Mouse (Mus musculus) kidney, adult 2 months (tissue): ENCODE measurements around the gene Atp6v0c.
"Not testable (repeated sequence)": the region's sequence is repeated elsewhere in the genome, so short reads cannot be mapped to it uniquely, and the experiment has no call there.

Experiments
- CTCF ChIP-seq: fragments of 200-500 bp; conservative IDR thresholded peaks from 2 replicates; pipeline ENCODE4 v1.5.1; 2011; ENCODE audit warnings: low read depth, mild to moderate bottlenecking, control low read depth, low read length, moderate library complexity, mixed read lengths; ENCODE audit not compliant: insufficient read depth, insufficient read length
- POLR2A ChIP-seq: fragments of 200-500 bp; IDR thresholded peaks from one replicate; pipeline ENCODE4 v1.6.1; 2011; ENCODE audit warnings: low read depth, low read length, control low read depth

- TF ChIP-seq CTCF, POLR2A: not testable (repeated sequence)
These were observed 36.6 kb downstream of the Atp6v0c start for GRCm38 (mm10) chr17:24132919-24133318.
